Mouse (Mus musculus) forelimb bud, embryonic 11.5 days (tissue): ENCODE results near the gene Gm29609.

Experiments
- DNase-seq: peaks from one replicate; pipeline ENCODE4 v3.0.0-alpha.2; 2012; ENCODE audit warnings: low read depth, low spot score

Gm29609 gene

DNA sequence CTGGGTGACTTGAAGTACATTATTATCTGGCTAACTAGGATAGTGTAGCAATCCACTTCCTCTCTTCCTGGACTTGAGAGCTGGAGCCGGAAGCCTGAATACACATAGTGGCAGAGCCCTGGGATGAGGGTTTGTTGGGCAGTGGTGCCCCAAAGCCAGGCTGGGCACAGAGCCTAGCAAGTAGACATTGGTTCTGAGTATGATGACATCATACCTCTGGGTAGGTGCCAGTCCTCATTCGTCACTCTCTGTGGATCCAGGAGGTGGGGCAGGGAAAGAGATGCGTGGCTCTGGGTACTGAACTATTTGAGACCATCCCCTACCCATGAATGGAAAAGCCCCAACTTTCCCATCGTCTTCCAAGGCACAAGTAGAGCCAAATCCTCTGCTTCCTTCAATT lies 29.9 kb downstream of the Gm29609 start:
- no peak for DNase-seq

DNA sequence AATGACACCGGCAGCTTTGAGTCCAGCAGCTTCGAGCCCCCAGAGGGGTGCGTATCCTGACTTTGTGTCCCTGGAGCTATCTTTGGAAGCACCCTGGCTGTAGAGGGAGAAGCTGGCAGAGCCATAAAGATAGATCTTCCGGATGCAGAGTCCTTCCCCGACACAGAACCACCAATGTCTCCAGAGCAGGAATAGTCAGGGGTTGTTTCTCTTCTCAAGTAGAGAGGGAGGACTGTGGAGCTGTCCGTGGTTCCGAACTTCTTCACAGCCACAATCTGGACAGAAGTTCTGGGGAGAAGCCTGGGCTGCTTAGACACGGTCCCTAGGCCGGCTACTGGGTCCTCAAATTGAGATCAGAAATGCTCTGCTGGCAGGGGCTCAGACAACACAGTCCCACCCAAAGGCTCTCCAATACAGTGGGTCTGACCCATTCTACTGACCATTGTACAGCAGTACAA lies 40.7 kb downstream of the Gm29609 start:
- DNase-seq, result peak; percentile 30

DNA sequence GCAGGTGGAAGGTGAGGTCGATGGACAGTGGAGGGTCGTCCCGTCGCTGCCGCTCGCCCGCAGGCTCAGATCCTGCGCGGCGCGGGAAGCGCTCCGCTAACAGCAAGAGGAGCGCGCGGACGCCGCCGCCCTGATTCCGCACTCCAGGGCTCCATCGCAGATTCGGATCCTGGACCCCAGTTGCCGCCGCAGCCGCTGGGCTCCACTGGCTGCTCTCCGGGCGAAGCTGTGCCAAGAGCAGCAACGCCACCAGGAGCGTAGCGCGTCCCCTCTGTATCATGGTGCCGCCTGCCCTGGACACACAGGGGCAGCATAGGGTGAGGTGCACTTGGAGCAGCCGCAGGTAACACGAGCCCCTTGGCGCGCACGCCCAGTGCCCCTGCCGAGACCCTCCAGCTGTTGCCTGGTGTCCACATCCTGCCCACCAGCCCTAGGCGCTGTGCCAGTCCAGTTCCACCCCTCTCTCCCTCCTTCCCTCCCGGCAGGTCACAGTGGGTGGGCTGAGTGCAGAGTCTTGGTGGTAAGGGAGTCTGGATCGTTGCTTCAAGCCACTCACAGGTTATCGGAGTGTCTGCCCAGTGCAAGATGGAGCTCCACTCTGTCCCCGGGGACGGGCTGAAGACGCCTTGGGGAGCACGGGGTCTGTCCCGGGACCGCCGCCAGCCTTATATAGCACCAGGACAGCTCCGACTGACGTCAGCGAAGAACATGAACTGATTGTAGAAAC lies 41.3 kb downstream of the Gm29609 start, which contains the start of gene Ucn:
Gene Ucn (minus strand): TSS at position 589 of the 727 bp plus-strand sequence.
- DNase-seq, result no peak

DNA sequence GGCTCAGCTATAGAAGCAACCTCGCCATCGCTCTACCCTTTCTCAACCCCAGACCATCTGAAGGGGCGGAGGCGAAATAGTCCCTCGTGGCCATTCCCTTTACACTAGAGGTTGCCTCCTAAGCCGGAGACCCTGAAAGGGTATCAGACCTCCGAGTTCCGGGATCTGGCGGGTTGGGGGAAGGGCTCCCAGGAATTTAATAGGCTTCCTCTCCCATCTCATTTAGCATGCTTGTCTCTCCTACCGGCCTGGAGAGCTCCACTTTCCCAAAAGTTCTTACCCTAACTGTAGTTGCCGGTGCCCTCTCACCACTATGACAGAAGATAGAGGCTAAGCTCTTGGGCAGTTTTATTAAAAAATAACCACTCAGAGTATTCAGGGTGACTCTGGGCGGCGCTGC lies 42.1 kb downstream of the Gm29609 start:
- no peak for DNase-seq

DNA sequence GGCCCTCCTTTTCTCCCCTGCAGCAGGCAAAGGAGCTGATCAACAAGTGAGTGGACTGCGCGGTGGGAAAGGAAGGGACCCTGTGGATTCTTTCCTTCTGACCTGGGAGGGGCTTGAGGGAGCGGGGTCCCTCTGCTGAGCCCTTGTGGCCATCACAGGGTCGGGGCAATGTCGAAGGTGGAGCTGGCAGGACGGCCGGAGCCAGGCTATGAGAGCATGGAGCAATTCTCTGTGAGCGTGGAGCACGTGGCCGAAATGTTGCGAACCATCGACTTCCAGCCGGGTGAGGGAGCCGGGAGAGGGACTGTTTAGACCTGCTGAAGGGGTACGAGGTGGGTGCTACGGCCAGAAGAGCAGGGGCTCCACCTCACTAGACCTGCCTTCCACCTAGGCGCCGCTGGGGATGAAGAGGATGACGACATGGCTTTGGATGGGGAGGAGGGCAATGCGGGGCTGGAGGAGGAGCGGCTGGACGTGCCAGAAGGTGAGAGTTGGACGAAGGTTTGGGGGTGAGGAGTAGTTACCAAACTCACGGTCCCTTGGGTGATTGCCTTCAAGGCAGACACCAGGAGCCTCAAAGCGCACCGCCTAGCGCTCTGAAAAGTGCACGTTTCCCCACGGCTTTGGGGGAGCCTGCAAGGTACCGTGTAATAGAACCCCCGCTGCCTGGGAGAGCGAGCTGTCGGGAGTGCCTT lies 42.8 kb downstream of the Gm29609 start:
- DNase-seq, result no peak

DNA sequence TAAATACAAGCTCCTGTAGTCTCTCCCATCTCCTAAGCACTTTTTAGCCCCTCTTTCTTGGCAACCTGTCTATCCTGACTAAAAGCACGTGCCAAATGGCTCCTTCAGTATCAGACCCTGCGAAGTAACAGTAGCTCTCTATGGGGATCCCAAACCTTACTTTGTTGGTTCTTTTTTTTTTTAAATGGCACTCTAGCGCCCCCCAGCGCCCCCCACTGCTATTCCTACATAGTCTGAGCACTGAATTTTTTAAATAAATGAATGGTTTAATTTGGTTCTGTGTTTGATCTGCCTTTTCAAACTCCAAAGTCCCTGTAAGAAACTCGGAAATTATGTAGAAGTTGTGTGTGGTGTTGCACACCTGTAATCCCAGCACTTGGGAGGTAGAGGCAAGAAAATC lies 53.7 kb downstream of the Gm29609 start:
- no peak for DNase-seq

DNA sequence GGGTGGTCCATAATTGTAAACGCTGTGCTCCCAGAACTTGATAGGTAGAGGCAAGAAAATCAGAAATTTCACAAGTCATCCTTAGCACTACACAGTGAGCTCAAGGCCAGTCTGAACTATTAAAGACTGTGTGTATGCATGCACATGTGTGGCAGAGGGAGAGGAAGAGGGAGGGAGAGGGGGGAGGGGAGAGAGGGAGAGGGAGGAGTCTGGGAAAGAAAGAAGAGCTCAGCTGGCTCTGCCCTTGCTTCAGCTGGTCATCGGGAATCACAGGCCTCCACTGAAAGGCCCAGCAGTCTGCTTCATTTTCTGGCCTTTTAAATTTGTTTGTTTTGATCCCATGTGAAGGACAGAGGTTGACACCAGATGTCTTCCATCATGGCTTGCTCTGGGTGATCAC lies 56.2 kb downstream of the Gm29609 start:
- no peak for DNase-seq

DNA sequence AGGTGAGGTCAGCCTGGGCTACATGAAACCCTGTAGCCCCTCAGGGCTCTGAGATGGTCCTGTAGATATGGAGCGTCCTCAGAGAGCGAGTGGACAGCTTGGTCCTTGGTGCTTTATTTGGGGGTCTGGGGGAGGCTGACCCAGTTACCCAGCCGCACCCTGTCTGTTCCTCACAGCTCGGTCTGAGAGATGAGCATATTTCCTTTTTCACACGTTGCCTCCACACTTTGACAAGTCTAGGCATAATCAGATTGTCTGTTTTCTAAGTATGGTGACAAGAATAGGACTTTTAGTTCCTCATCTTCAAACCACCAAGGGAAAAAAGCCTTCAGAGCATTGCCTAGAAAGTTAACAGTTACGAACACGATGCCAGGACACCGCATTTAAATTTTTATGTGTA lies 58.6 kb downstream of the Gm29609 start:
- no peak for DNase-seq

DNA sequence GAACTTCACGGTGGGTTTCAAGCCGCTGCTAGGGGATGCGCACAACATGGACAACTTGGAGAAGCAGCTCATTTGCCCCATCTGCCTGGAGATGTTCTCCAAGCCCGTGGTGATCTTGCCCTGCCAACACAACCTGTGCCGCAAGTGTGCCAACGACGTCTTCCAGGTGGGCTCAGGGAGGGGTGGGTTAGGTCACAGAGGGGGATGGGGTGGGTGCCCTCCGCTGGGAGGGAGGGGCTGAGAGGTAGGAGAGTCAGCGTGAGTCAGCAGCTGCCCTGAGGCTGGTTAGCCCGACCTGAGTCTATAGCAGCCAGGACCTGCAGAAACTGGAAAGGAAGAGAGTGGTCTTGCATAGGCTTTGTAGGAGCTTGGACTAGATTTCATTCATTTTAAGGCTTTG lies 62.8 kb downstream of the Gm29609 start:
- DNase-seq, result no peak

DNA sequence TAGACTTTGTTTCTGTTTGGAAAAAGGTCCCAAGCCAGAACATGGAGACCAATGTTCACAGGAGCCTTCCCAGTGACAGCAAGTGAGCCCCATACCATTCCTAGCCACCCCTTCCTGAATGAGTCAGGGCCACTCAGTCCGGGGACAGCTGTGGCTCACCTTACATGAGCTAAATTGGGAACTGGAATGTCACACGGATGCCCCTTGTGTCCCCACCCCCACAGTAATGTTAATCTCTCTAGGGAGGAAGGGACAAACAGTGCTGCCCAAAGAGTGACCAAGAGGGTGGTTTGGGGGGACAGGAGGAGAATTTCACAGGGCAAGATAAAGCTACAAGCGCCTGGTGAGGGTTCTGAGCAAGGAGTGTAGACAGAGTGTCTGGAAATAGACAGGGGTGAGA lies 63.4 kb downstream of the Gm29609 start, which contains the start of gene Trim54:
Gene Trim54 (plus strand): TSS at position 359 of the 400 bp plus-strand sequence.
- DNase-seq, result no peak

DNA sequence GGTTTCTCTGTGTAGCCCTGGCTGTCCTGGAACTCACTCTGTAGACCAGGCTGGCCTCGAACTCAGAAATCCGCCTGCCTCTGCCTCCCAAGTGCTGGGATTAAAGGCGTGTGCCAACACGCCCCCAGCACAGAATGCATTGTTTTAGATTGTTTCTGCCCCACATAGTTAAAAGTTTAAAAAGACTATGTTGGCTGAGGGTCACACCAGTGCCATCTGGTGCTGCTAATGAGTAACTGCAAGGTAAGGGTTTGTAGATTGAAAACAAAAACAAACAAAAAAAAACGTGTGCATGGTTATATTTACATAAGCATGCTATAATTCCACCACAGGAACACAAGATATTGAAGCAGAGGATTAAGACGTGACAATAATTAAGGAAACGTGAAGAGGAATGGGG lies 68.9 kb downstream of the Gm29609 start:
- DNase-seq, result no peak

DNA sequence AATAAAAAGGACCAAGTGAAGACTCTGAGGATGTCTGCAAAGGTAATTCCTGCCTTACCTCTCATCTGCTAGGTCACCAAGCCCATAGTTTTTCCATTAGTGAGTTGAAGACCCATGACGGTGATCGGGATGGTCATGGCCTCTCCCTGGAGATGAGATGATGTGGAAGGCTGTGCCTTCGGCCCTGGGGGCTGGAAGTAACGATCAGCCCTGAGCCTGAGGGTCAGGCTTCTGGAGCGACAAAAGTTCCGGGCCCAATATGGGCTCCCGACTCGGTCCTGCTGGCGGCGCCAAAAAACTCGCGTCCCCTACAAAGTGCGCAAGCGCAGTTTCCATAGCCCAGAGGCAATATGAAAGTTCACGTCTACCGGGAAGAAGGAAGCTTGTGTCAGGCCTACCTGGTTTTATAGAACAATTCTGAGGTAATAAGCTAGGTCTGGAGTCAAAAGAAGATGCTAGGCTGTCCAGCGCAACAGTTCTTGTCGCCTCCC lies 71.7 kb downstream of the Gm29609 start, which contains the start of gene Slc30a3:
Gene Slc30a3 (minus strand): TSS at position 238 of the 491 bp plus-strand sequence.
- no peak for DNase-seq

DNA sequence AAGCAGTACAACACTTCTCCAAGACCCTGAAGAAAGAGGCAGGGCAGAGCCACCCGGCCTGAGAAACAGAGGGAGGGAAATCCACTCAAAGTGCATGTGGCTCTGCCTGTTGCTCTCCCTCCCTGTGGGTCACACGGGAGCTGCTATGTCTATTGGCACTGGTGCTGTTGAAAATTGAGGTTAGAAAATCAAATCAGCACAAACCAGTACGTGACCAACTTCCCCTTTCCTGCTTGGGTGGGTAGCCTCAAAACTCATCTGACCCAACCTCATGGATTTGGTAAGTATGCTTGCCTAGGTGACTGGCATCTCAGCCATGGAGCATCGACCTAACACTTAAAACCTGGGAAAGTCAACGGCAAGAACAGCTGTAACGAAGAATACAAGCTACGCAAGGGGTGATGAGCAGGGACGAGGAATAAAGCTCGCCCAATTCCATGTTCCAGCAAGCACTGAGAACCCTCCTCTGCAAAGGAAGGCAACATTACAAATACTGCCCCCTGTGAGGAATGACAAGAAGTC lies 73.8 kb downstream of the Gm29609 start, which contains the start of gene Dnajc5g:
Gene Dnajc5g (plus strand): TSS at position 472 of the 522 bp plus-strand sequence.
- no peak for DNase-seq

DNA sequence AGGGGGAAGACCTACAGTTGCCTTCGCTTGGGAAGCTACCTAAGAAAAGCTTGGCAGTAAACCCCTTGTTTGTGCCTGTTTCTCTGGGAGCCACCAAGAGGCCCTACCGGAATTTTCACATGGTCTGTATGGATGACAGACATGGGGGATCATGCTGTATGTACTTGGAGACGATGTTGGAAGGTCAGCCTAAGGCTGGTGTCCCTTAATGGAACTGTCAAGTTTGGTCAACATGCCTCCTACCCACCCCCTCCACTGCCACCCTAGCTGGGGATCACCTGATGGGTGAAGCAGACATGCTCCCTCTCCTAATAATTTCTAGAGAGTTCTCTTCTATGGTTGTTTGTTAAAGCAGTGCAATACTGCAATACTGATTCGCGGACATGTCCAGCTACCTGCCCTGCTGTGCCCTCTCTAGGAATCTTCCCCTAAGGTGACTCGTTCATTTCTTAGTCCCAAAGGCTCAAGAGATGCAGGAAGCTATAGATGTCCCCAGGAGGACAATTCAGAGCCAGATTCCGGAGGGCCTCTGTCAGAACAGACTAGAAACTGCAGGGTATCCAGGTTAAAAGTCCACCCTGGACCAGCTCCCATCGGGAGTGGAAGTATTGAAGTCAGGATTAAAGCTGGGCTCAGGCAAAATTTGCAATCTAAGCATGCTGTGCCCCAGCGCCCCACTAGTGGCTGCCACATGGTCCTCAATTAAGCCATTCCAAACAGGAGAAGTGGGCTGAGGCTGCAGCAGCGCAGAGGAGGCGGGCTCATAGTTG lies 83.8 kb downstream of the Gm29609 start:
- DNase-seq, result no peak

DNA sequence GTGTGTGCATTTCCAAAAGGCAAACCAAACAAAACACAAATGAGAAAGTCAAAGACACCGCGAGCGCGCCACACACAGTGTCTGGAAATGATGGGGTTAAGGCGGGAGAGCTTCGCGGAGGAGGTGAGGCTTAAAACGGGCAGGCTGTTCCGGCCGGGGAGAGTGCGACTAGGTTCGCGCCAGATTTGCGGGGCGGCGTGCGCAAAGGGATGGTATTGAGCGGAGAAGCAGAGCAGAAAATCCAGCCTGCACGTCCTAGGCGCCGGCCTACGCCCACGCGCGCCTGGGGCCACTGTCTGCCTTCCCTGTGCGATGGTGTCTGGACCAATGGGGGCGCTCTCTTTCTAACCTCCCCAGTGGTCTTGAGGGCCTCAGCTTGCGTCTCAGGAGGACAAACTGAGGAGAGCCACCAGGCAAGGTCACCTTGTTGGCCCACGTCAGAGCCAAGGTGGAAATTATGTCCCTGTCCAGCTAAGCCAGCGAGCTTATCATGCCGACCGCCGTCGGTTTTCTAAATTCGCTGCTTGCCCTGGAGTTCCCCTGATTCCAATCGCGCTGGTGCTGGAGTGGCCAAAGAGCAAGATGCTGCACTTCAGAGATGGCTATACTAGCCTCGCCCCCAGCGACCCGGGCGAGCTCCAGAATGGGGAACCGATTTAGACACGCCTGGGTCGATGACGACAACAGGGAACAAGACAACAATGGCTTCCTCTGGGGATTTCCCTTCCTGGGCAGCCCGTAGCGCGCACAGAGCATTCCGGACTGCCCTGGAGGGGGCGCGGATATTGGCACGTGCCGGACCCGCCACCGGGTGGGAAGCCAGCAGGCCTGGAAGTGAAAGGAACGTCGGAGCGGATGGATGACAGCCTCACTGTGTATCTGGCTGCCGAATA lies 84.7 kb downstream of the Gm29609 start:
- DNase-seq, result no peak
